Mouse (Mus musculus) small intestine, adult 2 months (tissue): ENCODE results near the gene Apc2.
A peak's percentile ranks its signal among the peaks of the same experiment; 100 is the strongest.

Experiments
- CTCF ChIP-seq: fragments of 200-500 bp; IDR thresholded peaks from 2 replicates; pipeline ENCODE4 v1.5.1; 2012; ENCODE audit warnings: low read depth, mild to moderate bottlenecking, control low read depth, inconsistent platforms, low read length, moderate library complexity, mixed read lengths; ENCODE audit not compliant: insufficient replicate concordance, insufficient read length; ENCODE audit errors: extremely low read depth
- POLR2A ChIP-seq: fragments of 200-500 bp; IDR thresholded peaks from 2 replicates; pipeline ENCODE4 v1.6.1; 2012; ENCODE audit warnings: low read depth, mild to moderate bottlenecking, control low read depth, inconsistent platforms, low read length, moderate library complexity

DNA sequence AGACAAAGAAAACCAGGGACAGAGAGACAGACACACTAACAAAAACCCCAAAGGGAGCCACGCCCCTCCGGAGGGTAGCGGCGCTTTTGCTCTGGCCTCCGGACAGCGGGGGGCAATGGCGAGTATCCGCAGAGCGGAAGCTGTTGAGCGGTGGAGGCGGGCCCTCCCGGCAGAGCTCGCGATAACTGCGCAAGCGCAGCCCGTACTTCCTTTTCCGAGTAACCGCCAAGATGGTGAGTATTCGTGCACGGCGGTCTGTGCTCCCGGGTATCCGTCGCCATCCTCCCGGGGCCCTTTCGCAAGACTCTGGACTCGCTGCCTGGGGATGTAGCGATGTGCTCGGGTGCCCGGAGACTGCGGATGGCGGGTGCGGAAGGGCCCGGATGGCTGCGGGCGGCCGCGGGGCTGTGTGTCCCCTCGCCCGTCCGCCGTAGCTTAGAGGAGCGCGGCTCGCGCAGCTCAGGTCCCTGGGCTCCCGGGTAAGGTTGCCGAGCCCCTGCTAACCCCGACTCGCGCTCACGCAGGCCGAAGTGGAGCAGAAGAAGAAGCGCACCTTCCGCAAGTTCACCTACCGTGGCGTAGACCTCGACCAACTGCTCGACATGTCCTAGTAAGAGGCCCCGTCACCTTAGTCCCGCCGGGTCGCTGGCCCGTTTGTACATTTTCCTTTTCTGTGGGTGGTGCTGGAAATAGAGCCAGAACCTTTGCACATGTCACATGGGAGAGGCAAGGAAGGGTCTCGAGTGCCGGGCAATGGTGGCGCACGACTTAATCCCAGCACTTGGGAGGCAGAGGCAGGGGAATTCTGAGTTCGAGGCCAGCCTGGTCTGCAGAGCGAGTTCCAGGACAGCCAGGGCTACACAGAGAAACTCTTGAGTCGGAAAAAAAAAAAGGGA is 3.3 kb upstream of the Apc2 start, which contains the start of gene Rps15:
- TF ChIP-seq CTCF = peak; percentile 54; the same call in 1 of the 2 replicates
- peak; percentile 92 for TF ChIP-seq POLR2A
